Mouse (Mus musculus) frontal cortex, postnatal 10 days (tissue): ENCODE measurements around the gene Dync1li1.
"Not testable (repeated sequence)": the region's sequence is repeated elsewhere in the genome, so short reads cannot be mapped to it uniquely, and the experiment has no call there.

Experiments
- DNase-seq, 2 experiments: peaks; one replicate each; pipeline ENCODE4 v3.0.0; 2022; ENCODE audit warnings: low spot score in 2 of 2, mixed read lengths in 1 of 2

Gene Dync1li1

DNA sequence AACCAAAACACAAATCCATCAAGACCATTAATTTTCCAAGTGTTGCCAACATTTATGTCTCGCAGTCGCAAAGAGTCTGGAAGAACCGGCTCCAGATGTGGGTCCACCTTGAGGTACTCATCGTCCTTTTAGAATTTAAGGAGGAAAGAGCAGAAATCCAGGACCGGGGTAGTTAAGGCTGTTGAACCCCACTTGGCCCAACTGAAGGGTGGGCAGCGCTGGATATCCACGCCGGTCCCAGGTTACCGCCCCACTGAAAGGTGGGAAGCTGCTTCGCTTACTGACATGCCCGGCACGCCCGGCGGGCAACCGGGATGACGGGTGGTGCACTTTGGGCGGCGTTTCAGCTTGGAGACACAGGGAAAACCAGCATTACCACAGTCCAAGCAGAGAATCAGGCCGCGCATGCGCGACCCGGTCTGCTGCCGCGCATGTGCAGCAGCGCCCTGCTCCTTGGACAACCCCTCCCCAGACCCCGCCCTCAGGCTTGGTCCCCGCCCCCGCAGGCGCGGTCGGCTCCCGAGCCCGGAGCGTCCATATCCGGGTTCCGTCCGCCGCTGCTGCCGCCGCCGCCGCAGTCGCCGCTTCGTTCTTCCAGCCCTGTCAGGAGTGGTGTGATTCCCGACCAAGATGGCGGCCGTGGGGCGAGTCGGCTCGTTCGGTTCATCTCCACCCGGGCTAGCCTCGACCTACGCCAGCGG lies at the start of gene Dync1li1:
Dync1li1 (plus strand) TSS at position 539 of the 701 bp plus-strand sequence.
- peak; percentile 95 to 97 for DNase-seq

DNA sequence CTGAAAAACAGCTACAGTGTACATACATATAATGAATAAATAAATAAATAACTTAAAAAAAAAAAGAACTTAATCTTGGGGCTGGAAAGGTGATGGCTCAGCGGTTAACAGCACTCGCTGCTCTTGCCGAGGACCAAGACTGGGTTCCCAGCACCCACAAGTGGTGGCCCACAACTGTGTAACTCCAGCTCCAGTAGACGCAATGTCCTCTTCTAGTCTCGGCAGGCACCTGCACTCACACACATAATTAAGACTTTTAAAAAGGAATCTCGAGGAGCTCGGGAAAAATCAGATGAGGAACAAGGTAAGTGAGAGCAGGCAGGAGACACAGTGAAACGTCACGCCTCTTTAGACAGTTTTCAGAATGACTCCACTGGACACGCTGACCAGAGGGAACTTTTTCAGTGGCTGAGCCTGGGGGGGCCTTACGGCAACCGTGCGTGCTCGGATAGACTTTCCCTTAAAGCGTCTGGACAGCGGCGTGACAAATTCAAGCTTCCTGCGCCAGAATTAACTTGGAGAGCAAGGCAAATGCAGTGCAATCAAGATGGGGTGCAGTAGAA lies 49.3 kb upstream of the Dync1li1 start:
- DNase-seq = no peak

DNA sequence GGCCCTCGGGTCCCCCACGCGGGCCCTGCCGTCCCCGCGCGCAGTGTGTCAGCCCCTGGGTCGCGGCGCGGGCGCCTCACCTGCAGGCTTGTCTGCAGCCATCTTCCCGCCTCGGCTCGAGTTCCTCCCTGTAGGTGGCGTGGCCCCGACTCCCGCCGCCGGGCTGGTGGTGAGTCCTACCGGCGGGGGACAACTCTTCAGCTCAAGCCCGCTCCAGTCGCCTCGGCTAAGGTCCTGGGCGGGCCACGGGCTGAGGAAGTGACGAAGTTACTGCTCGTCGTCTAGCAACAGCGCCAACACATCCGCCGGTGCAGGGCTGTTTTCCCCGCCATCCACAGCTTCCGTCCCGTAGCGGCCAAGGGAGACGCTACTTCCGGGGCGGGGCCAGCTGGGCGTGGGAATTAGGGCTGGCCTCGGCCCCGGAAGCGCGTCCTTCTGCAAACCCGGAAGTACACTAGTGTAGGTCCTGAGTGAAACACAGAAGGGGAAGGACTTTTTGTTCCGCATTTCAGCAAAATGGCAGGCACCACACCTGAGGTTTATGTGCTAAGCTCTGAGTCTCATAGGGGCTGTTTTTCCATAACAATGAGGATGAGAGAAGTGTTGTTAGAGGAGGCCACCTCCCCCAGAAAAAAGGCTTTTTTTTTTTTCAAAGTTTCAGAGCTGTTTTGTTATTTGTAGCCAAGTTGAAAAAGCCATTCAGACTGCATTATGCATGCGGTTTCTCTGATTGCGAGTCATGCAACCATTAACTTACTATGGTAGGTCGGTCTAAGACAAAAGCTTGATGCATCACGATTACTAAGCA lies 48.5 kb upstream of the Dync1li1 start, which contains the start of gene Cnot10:
Cnot10 (minus strand) TSS at position 346 of the 808 bp plus-strand sequence.
- DNase-seq = peak; percentile 95 to 96

DNA sequence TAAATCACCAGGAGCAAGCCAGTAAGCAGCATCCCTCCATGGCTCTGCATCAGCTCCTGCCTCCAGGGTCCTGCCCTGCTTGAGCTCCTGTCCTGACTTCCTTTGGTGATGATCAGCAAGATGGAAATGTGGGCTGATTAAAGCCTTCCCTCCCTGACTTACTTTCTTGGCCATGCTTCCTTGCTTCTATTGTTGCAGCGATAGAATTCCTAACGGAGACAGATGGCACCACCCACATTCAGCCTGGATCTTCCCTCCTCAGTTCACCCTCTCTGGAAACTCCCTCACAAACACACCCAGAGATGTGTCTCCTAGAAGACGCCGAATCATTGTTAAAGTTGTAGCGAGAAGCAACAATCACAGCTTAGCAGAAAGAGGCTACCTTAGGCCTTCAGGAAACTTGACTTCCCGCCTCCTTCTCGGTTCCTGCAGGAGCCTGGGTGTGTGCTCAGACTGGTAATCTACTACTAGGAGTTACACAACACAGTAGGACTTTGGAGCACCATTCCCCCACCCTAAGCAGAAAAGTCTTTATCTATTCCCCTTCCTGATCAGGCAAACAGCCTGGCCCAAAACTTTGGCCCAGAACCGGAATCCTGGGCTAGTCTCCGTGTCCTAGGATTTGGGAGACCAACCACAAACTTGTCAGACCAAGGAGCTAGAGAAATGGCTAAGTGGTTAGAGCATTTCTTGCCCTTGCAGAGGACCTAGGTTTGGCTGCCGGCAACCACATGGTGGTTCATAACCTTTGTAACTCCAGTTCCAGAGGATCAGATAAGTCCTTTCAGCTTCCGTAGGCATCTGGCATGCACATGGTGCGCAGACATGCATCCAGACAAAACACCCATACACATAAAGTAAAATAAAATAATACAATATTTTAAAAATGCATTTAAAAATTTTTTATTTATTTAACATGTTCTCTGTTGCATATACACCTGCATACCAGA lies 41.8 kb upstream of the Dync1li1 start:
- no peak for DNase-seq

DNA sequence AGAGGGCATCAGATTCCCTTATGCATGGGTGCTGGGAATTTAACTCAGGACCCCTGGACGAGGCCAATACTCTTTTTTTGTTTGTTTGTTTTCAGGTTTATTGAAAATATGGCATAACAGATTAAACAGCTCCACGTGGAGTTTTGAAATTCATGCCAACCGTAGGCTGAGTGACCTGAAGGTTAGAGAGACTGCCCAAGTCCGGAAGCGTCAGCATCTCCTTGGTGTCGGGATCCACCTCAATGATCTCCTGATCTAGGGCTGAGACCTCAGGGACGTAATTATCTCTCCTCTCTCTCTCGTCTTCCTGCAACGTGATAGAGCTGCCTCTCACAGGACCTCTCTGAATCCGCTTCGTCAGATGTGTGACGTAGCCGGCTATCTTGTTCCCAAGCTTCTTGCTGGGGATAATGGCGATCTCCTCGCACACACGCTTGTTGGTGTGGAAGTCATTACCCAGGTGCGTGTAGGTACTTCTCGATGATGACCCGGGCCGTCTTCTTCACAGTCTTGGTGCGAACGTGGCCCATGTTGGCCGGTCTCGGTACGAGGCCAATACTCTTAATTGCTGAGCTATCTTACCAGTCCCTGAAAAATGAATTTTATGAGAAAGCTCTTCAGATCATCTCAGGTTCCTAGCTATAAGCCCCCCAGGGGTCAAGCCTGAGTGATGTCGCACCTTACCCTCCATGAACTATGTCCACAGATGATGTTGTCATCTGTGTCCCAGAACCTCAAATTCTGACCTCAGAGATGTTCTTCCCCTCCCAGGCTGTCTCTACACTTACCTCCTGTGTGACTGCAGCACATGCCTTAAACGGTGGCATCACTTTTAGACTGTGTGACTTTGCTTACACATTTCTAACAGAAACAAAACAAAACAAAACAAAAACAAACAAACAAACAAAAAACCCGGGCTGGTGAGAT lies 40.8 kb upstream of the Dync1li1 start:
- DNase-seq = no peak

DNA sequence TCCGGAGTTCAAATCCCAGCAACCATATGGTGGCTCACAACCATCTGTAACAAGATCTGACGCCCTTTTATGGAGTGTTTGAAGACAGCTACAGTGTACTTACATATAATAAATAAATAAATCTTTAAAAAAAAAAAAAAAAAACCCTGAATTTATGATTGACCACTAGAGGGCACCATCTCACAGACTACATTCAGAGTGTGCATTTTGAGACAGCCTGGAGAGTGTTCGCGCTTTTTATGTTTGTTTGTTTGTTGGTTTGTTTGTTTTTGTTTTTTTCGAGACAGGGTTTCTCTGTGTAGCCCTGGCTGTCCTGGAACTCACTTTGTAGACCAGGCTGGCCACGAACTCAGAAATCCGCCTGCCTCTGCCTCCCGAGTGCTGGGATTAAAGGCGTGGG lies 40.1 kb upstream of the Dync1li1 start:
- DNase-seq = not testable (repeated sequence)

DNA sequence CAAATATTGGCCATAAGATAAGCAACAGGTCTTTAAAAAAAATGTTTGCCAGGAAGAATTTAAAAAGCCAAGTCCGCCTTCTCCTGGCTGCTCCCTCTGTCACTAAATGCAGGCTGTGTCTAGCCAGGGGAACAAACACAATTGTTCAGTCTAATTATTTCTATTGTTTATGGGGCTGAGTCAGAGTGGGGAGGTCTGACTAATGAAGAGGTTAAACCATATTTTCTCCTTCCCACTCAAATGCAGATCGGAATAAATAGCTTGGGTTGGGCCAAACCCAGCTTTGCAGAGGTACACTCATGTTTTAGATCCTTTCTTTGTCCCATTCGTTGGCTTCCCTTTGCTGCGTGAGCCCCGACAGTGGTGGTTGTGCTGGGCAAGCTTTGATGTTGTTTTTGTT lies 39.2 kb upstream of the Dync1li1 start:
- DNase-seq = no peak

DNA sequence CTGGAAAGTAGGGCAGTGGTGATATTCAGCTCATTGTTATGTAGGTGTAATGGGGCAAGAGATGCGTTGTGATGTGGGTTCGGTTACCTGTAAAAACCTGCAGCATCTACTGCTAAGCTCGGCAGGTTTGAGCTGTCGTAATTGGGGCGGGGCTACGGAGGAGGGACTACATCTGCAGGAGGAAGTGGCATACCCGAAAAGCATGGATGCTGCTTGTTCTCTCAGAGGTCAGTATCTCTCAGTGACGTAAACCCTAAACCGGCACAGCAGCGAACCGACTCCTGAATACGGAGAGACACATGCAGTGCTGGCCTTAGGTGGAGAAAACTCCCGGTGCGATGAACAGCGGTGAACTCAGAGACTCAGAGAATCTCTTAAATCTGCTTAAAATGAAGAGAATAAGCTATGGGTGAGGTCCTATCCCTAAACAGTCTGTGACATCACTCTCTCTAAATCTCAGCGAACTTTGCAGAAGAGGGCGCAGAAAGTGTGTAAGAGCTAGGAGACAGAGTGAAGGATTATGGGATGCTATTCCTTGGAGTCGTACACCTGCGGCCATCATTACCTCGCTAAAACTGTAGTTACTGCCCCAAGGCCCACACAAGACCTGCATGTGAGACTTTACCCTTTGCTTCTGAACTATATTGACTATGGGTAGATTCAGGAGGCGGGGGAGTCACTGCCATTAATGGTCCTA lies 37.5 kb upstream of the Dync1li1 start:
- DNase-seq = no peak

DNA sequence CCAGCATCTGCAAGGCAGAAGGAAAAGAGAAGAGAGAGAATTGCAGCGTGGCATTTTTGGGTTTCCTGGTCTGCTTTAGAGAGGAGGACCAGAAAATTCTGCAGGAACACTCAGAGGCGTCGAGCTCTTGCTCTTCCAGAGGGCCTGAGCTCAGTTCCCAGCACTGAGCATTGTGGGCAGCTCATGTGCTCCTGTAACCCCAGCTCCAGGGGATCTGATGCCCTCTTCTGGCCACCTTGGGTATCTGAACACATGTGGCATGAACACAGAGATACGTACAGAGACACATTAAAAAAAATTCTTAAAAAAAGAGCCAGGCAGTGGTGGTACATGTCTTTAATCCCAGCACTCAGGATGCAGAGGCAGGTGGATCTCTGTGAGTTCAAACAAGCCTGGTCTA lies 33.2 kb upstream of the Dync1li1 start:
- DNase-seq = no peak

DNA sequence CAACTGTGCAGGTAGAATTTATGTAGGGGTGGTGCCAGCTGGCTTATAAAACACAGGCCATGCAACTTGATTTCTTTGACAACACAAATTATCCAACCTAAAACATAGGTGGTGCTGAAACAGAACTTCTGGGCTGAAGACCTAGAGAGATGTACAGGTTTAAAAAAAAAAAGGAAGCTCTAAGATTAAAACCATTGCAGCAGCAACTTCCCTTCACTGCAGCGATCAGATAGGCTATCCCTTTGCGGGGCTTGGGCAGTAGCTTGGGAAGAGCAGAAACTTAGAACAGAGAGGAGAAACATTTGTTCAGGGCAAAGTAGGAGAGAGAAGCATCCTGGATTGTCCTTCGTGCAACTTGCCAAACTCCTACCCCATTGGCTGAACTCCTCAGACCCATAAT lies 31.9 kb upstream of the Dync1li1 start:
- no peak for DNase-seq

DNA sequence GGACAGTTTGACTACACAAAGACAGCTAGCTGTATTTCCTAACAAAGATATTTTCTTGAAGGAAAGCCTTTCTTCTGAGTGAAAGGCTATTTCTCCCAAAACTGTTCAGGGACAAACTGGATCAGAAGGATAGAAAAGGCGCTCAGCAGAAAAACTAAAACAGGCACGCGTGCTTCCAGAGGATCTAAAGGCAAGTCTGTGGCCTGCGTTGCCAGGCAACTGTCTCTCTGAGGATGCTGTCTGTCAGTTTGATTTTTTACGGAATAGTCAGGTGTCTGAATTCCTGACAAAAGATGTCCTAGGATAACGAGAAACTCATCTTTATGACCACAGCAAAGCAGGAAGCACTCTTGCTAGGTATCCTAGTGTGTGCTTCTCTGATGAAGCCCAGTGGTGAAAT lies 28.1 kb upstream of the Dync1li1 start:
- DNase-seq = no peak

DNA sequence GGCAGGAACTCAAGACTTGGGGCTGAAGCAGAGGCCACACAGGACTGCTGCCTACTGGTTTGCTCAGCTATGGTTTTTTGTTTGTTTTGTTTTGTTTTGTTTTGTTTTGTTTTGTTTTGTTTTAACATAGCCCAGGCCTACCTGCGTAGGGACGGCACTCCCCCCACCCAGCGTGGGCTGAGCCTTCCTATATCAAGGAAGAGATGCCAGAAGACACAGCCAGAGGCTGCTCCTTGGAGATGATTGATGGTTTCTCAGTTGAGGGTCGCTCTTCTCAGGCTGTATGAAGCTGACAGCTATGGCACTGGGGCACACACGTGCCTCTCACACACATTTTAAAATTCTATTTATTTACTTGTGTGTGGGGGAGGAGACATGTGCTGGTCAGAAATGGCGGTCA lies 27.6 kb upstream of the Dync1li1 start:
- no peak for DNase-seq

DNA sequence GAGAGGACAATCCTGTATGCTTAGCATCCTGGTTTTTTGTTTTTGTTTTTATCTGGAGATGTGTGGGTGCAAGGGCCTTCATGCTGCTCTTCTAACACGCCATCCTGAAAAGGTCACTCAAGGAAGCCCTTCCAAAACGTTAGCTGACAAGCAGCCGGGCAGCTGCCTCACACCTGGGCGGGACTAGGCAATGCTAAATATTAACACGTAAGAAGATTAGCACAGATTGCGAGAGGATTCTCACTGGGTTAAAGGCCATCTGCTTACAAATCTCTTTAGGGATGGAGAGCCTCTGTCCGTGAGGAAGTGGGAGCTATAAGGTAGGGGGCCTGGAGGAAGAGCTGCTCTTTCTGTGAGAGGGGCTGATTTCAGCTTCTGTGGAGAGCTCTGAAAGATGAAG lies 26.6 kb upstream of the Dync1li1 start:
- no peak for DNase-seq

DNA sequence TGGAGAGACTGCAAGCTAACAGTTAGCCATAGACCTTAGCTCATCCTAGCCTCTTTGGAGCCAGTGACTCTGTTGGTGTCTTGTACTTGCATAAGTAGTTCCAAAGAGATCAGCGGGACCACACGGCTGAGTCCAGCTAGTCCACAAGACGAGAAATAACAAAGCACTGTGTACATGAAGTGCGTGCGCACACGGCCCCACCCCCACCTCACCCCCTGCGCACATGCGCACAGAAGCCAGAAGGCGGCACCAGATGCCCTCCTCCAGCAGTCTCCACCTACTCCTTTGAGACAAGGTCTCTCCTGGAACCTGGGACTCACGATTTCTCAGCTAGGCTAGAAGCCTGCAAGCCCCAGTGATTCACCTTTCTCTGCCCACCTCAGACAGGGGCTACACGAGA lies 24.8 kb upstream of the Dync1li1 start:
- no peak for DNase-seq

DNA sequence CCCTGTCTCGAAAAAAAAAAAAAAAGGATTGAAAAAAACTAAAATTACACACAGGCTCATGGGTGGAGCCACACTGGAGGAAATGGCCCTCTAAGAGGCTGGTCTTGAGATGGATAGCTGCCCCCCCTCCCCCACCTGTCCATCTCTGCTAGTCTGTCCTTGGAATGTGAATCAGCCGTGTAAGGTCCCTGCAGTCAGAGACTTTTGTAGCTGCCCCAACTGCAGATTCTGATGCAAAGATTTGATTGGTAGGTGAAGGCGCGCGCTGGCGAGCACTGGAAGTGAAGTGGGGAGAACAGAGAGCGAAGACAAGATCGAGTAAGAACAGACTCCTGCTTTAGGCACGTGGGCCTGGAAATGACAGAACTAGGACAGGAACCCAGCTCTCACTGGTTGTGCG lies 21.7 kb upstream of the Dync1li1 start:
- DNase-seq = no peak

DNA sequence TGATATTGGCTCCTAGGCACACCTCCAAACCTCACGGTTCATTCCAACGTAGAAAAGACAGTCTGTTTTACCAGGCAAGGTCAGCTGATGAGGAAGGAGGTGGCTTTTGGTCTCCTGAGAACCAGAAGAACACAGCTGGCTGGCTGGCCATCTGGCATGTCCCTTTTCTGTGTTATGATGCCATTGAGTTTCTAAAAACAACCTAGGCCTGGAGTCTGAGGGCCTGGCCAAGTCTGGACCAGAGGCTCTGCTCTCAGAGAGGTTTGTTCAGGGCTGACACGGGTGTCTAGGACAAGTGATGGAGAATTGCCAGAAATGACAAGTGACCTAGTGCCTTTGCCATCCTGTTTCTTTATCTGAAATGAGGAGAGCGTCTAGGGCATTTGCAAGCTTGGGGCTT lies 20.5 kb upstream of the Dync1li1 start:
- no peak for DNase-seq

DNA sequence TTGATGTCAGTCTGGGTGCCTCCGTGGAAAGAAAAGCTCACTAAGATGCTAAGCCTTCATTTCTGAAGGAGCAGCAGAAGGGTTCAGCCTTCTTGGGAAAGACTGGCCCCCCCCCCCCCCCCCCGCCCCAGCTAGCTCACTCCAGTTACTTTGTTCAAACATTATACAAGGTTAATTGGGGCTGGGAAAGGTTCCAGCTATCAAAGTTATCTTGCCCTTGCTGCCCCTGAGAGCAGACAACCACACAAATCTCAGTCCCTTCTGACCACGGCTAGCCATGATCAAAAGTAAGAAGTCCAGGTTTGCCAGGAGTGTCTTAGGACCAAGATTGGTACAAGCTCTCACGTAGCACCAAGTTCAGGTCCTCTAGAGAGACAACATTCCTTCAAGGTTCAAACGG lies 19.6 kb upstream of the Dync1li1 start:
- DNase-seq = no peak

DNA sequence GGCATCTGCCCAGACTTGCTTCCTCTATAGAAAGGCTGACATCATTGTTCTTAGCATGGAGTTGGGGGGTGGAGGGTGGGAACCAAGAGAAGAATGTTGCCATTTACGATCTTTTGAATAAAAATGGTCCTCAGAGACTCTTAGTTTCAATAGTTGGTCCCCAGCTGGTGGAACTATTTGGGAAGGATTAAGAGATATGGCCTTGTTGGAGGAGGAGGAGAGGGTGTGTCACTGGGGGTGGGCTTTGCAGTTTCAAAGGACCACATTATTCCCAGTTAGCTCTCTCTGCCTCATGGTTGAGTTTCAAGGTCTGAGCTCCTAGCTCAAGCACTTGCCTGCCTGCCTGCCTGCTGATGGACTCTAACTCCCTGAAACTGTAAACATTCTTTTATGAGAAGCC lies 16.6 kb upstream of the Dync1li1 start:
- DNase-seq = no peak

DNA sequence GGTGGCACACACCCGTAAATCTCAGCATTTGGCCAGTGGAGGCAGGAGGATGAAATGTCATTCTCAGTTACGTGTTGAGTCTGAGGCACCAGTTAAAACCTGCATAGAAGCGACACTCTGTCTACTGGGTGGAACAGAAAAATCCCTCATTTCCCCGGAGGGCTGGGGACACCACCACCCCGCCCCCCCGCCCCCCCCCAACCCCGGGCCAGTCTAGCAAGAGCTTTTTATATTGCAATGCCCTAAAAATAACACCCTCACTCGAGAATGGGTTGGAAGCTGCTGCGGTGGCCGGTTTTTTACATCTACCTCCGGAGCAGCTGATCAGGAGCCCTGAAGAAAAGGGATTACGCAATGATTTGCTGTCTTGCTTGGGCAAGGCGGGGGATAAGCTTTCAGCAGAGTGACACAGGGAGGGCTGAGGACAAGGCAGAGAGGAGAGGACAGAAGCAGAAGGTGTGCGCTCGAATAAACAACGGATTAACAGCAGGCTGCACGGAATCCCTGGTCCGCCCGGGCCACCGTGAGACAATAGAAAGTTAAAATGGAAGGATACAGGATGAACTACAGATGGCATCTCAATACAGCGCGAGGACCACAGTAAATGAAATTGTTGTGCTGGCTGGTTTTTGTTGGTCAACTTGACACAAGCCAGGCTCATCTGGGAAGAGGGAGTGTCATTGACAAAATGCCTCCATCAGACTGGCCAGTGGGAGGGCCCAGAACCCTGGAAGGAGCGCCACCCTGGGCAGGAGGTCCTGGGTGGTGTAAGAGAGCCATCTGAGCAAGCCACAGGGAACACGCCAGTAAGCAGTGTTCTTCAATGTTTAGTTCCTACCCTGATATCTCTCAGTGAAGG lies 15.7 kb upstream of the Dync1li1 start:
- no peak for DNase-seq
